Mouse (Mus musculus): ENCODE measurements around the gene Fzd9.
"Not testable (repeated sequence)": the region's sequence is repeated elsewhere in the genome, so short reads cannot be mapped to it uniquely, and the experiment has no call there.

Gene Fzd9

DNA sequence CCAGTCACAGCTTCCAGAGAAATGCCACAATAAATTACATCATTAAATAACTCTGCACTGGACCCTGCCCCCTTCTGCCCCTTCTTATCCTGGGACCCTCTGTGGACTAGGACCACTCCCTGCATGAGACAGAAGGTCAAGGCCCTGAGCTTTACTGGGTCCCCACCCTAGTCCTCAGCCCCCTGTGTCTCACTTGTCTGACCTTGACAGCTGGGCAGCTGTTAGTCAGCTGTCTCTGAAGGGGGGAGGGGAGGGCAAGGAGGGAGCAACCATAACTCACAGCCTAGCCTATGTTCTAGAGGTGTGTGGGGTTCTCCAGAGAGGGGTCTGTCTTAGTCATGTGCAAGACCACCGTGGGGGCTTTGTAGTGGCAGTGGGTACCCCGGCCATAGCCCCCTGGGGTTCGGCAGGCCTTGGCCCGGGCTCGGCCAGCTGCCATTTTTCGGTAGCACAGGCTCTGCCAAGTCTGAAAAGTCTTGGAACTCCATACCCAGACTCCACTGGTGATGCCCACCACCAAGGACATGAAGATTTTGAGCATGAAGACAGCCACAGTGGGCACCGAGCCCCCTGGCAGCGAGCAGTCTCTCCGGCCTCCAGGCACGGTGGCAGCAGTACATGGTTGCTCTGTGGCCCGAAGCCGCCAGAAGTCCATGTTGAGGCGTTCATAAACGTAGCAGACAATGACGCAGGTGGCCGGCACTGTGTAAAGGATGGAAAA lies 1.9 kb downstream of the Fzd9 start:
- no peak for ATAC-seq (ENCODE audit: low TSS enrichment)

DNA sequence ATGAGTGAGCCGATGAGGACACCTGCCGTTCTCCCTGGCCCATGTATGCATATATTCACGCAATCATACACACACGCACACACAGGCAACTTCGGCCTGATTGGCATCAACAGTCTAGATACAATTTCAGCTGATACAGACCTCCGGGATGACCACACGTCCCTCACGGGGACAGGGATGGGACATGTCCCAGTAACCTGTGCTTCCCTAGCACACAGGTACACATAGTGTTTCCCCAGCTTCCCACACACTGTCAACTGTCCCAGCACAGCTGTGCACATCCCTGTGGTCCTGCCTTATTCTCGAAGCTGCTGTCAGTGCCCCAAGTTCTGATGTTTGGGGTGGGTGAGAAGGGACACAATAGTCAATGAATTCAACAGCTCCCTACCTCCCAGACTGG lies 3.7 kb downstream of the Fzd9 start:
- ATAC-seq (ENCODE audit: low TSS enrichment): no peak

DNA sequence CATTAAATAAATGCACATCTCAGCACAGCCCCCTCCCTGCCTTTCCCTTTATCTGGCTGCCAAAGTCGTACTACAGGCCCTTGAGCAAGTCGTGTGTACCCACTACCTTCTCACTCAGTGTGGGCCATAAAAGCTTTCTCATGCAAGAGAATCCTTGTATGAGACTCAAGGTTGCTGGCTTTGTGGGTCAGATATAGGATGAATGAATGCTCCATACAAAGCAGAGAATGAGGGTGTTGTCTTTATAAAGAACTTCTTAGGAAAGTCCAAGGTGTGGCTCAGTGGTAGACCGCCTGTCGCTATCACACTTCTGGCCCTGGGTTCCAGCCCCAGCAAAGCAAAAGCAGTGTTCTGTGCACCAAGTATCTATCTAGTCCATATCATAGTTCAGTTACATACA lies 4.5 kb downstream of the Fzd9 start:
- no peak for ATAC-seq (ENCODE audit: low TSS enrichment)

GRCm38 (mm10) chr5:135243166-135243565 lies 7.9 kb downstream of the Fzd9 start:
- ATAC-seq (ENCODE audit: low TSS enrichment): no peak

GRCm38 (mm10) chr5:135242608-135243007 lies 8.4 kb downstream of the Fzd9 start:
- no peak for ATAC-seq (ENCODE audit: low TSS enrichment)

GRCm38 (mm10) chr5:135242136-135242535 lies 8.9 kb downstream of the Fzd9 start:
- no peak for ATAC-seq (ENCODE audit: low TSS enrichment)

- ATAC-seq (ENCODE audit: low TSS enrichment): no peak
Observed at GRCm38 (mm10) chr5:135241474-135241873, 9.6 kb downstream of the Fzd9 start.

- ATAC-seq (ENCODE audit: low TSS enrichment): no peak
Observed at GRCm38 (mm10) chr5:135238832-135239231, 12.2 kb downstream of the Fzd9 start.

DNA sequence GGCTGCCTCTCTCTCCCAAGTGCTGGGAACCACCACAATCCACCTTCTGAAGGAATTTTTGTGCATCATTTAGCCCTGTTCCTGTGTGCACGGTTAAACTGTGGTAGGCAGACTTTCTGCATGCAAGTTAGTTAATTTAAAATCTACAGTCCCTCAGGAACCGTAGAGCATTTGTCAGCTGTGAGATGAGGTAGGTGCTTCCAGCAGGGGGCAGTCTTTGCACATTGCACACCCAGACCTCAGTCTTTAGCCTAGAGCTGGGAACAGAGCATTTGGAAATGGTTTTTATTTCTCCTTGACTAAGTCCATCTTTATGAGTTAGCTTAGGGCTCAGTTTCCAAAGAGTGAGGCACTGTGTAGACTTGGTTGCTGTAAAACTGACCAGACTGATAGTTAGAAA lies 14.5 kb downstream of the Fzd9 start:
- peak; percentile 69; the same call in 1 of the 2 replicates for ATAC-seq (ENCODE audit: low TSS enrichment)

DNA sequence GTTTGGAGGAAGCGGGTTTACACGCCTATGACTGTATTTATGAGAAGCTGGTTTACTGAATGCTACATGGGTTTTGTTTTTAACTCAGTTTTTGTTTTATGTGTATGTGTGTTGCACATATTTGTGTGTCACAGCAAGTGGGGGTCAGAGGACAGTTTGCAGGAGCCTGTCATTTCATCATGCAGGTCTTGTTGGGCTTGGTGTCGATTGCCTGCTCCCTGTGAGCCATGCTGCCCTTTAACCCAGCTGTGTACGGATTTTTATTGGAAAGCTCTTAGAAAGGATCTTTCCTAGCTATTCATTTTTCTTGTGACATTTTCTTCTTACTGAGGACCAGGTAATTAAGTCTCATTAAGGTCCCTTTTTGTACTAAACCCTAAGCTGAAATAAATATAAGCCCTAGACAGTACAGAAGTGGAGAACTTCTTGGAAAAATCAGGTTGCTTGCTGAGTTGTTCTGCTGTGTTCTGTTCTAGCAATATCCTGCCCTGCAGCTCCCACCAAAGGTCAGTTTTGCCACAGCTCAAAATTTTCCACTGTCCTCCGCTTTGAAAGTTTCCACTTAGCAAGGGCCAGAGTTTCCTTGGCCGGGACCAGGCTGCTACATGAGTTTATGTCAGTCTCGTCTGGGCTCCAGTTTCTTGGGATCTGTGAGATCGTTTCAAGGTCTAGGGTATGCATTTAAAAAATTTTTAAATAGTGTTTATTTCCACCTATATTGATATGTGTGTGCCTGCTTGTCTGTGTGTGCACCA lies 17.7 kb downstream of the Fzd9 start:
- no peak for ATAC-seq (ENCODE audit: low TSS enrichment)

DNA sequence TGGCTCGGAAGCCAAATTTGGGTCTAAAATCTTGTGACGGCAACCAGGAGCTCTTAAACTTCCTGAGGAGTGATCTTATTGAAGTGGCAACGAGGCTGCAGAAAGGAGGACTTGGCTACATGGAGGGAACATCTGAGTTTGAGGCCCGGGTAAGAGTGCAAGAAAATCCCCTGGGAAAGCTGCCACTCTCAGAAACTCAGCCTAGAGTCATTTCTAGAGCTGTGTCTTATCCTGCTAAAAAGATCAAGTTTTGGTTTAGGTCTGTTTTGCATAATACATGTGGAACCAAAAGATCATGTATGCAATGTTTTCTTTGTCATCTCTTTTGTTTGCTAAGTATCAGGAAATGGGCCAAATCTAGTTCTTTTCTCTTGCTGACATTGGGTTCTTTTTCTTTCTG lies 20.8 kb downstream of the Fzd9 start:
- no peak for ATAC-seq (ENCODE audit: low TSS enrichment)

DNA sequence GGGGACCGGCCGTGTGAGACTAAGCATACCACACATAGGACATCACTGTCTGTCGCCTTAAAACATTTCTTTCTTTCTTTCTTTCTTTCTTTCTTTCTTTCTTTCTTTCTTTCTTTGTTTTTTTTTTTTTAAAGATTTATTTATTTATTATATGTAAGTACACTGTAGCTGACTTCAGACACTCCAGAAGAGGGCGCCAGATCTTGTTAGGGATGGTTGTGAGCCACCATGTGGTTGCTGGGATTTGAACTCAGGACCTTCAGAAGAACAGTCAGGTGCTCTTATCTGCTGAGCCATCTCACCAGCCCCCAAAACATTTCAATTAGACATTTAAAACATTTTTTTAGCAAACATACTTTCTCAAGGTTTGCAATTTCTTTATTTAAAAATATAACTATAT lies 25.2 kb downstream of the Fzd9 start:
- not testable (repeated sequence) for ATAC-seq (ENCODE audit: low TSS enrichment)

- no peak for ATAC-seq (ENCODE audit: low TSS enrichment)
Observed at GRCm38 (mm10) chr5:135224169-135224568, 26.9 kb downstream of the Fzd9 start.

DNA sequence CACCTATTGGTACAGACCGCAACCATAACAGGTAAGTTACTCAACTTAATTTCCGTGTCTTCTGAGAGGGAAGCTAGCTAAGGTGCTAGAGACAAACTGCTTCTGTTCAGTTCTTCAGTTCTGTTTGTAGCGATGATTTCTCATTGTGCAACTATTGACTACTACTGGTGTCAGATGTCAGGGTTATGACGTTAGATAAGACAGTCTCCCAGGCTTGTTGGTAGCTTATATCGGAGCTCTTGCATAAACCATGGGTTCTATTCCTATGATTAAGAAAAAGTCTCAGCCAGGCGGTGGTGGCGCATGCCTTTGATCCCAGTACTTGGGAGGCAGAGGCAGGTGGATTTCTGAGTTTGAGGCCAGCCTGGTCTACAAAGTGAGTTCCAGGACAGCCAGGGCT lies 29.0 kb downstream of the Fzd9 start:
- ATAC-seq (ENCODE audit: low TSS enrichment): no peak

- ATAC-seq (ENCODE audit: low TSS enrichment): no peak
Observed at GRCm38 (mm10) chr5:135220941-135221340, 30.1 kb downstream of the Fzd9 start.

- no peak for ATAC-seq (ENCODE audit: low TSS enrichment)
Observed at GRCm38 (mm10) chr5:135216871-135217270, 34.2 kb downstream of the Fzd9 start.

DNA sequence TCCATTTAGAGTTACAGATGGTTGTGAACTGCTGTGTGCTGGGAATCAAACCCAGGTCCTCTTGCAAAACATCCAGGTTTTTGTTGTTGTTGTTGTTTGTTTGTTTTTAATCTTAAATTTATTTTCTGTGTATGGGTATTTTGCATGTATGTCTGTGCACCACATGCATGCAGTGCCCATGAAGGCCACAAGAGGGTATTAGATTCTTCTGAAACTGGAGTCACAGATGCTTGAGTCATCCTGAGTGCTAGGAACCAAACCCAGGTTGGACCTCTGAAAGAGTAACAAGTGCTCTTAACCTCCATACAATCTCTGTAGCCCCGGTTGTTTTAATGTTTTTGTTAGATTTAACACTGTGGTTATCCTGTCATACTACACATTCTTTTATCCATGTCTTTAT lies 42.8 kb downstream of the Fzd9 start:
- ATAC-seq (ENCODE audit: low TSS enrichment): no peak

DNA sequence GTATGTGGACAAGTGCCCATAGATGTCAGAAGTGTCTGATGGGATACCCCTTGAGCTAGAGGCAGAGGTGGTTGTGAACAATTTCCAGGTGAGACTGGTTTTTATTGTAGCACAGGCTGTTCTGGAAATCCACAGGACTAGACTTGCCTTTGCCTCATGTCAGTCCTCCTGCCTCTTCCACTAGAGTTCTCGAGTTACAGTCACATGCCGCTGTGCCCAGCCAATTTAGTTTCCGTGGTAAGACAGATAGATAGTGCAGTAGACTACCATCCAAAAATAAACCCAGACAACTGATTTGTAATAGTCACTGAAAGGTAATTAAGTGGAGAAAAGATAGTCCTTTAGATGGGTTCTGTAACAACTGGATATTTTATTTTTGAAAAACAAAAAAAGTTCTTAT lies 48.3 kb downstream of the Fzd9 start:
- ATAC-seq (ENCODE audit: low TSS enrichment): no peak
